Mouse (Mus musculus) bone marrow macrophage, adult 2 months (primary cell): ENCODE results near the gene Abca2.

Experiments
- CTCF ChIP-seq: IDR thresholded peaks from 2 replicates; pipeline ENCODE4 v1.5.1; 2012; ENCODE audit warnings: low read depth, mild to moderate bottlenecking, low read length, moderate library complexity
- POLR2A ChIP-seq: IDR thresholded peaks from 2 replicates; pipeline ENCODE4 v1.6.1; 2012; ENCODE audit warnings: mild to moderate bottlenecking, low read depth, low read length, borderline replicate concordance

GRCm38 (mm10) chr2:25452951-25453350 is 24.4 kb downstream of the Abca2 start:
- TF ChIP-seq CTCF: no peak
- no peak for TF ChIP-seq POLR2A
